Mouse (Mus musculus): Measurements from ENCODE around the gene Nav1. TPM values are rescaled to one million over a fixed set of nuclear protein-coding genes. Genes with fewer than 3 reads are reported as not detected.
A peak's percentile ranks its signal among the peaks of the same experiment; 100 is the strongest.

Nav1 gene
- polyA plus RNA-seq, 1 experiment: 16.3 TPM

- Histone ChIP-seq H3K27ac (ENCODE audit: insufficient read depth, low read length) (no peak overlapping the region), H3K27me3 (ENCODE audit: control insufficient read depth, insufficient read depth, low read length) (no peaks in the 10 kb centered on the region), H3K4me3 (ENCODE audit: extremely low read depth, insufficient read depth, insufficient read length) (no peak overlapping the region), H3K36me3 (ENCODE audit: control insufficient read depth, insufficient read depth, low read length) (no peaks in the 10 kb centered on the region), H3K4me1 (ENCODE audit: control insufficient read depth, insufficient read depth, insufficient read length) (peaks cover 3% of the 10 kb centered on the region; the same call in 1 of the 2 replicates)
- 94% methylated on average over 12 of the region's 12 CpGs for WGBS
- no peak for TF ChIP-seq CTCF (IDR thresholded peaks at IDR 0.05; ENCODE audit: extremely low read depth, insufficient read depth, insufficient read length, insufficient replicate concordance)
- no peak for TF ChIP-seq POLR2A (IDR thresholded peaks at IDR 0.05; ENCODE audit: low read depth, low read length)
- DNase-seq (ENCODE audit: low read depth in 1 of 2, low spot score in 2 of 2): no peak
Measured at GRCm38 (mm10) chr1:135515633-135516238, 91.4 kb downstream of the Nav1 start.

DNA sequence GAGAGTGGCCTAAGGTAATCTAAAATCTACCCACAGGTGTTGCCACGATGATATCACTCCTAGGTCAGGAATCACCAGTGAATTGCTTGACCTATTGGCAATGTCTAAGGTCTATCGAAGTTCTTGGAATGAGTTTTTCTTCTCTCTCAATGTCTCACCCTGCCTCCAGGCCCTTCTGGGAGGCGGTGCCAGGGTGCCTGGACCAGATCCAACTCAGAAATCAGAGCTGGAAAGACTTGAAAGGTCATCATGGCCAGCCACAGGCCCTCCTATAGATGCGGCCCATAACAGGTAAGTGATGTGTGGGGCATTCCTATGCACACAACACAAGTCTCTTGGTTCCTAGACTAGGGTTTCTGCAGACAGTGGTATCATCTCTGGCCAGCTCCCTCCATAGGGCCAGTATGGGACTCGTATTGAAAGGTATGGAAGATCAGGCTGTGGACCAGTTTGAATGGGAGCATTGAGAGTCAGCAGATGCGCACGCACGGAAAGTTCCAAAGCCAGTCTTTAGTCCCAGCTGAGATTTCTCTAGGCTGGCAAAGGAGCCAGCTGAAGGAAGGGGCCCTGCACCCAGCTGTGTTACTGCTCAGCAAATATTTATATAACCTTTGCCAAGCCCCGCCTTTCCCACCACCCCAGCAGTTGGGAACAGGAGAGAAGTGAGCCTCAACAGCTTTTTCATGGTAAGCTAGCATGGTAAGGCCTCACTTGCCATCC is 92.0 kb downstream of the Nav1 start:
- TF ChIP-seq CTCF (IDR thresholded peaks at IDR 0.05; ENCODE audit: extremely low read depth, insufficient read depth, insufficient read length, insufficient replicate concordance): no peak
- TF ChIP-seq POLR2A (IDR thresholded peaks at IDR 0.05; ENCODE audit: low read depth, low read length): no peak
- no peak overlapping the region for H3K27ac ChIP-seq (ENCODE audit: insufficient read depth, low read length)
- no peak overlapping the region for H3K4me3 ChIP-seq (ENCODE audit: extremely low read depth, insufficient read depth, insufficient read length)
- DNase-seq (ENCODE audit: low read depth in 1 of 2, low spot score in 2 of 2): no peak
- H3K36me3 ChIP-seq (ENCODE audit: control insufficient read depth, insufficient read depth, low read length): no peaks in the 10 kb centered on the region
- no peaks in the 10 kb centered on the region for H3K27me3 ChIP-seq (ENCODE audit: control insufficient read depth, insufficient read depth, low read length)
- 87% methylated on average over 9 of the region's 9 CpGs for WGBS
- H3K4me1 ChIP-seq (ENCODE audit: control insufficient read depth, insufficient read depth, insufficient read length): peaks cover 3% of the 10 kb centered on the region; the same call in 1 of the 2 replicates

GRCm38 (mm10) chr1:135514046-135514445 is 93.0 kb downstream of the Nav1 start:
- Histone ChIP-seq H3K4me3 (ENCODE audit: extremely low read depth, insufficient read depth, insufficient read length) (no peak overlapping the region), H3K36me3 (ENCODE audit: control insufficient read depth, insufficient read depth, low read length) (no peaks in the 10 kb centered on the region), H3K27me3 (ENCODE audit: control insufficient read depth, insufficient read depth, low read length) (no peaks in the 10 kb centered on the region), H3K4me1 (ENCODE audit: control insufficient read depth, insufficient read depth, insufficient read length) (peaks cover 3% of the 10 kb centered on the region; the same call in 1 of the 2 replicates), H3K27ac (ENCODE audit: insufficient read depth, low read length) (no peak overlapping the region)
- TF ChIP-seq CTCF (IDR thresholded peaks at IDR 0.05; ENCODE audit: extremely low read depth, insufficient read depth, insufficient read length, insufficient replicate concordance) (no peak), POLR2A (IDR thresholded peaks at IDR 0.05; ENCODE audit: low read depth, low read length) (no peak)
- no peak for DNase-seq (ENCODE audit: low read depth in 1 of 2, low spot score in 2 of 2)
- WGBS: 85% methylated on average over 4 of the region's 4 CpGs

DNA sequence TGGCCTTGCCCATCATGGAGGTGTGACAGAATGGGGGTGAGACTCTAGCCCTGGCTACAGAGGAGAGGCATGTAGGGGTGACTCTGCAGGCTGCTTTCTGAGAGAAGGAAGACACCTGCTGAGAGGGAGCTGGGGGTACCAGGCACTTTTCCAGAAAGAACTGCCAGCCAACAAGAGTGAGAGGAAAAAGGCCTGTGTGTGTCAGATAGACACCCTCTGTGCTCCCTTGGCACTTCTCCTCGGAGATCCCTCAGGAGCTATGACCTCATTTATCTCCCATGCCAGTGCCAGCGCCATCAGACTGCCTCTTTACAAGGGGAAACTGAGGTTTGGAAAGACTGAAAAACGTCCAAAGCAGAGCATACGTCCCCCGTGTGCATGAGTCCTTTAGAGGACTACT is 93.6 kb downstream of the Nav1 start:
- TF ChIP-seq CTCF (IDR thresholded peaks at IDR 0.05; ENCODE audit: extremely low read depth, insufficient read depth, insufficient read length, insufficient replicate concordance) (no peak), POLR2A (IDR thresholded peaks at IDR 0.05; ENCODE audit: low read depth, low read length) (no peak)
- no peak overlapping the region for H3K4me3 ChIP-seq (ENCODE audit: extremely low read depth, insufficient read depth, insufficient read length)
- peaks cover 3% of the 10 kb centered on the region; the same call in 1 of the 2 replicates for H3K4me1 ChIP-seq (ENCODE audit: control insufficient read depth, insufficient read depth, insufficient read length)
- no peak overlapping the region for H3K27ac ChIP-seq (ENCODE audit: insufficient read depth, low read length)
- WGBS: 69% methylated on average over 5 of the region's 5 CpGs
- H3K27me3 ChIP-seq (ENCODE audit: control insufficient read depth, insufficient read depth, low read length): no peaks in the 10 kb centered on the region
- H3K36me3 ChIP-seq (ENCODE audit: control insufficient read depth, insufficient read depth, low read length): no peaks in the 10 kb centered on the region
- DNase-seq (ENCODE audit: low read depth in 1 of 2, low spot score in 2 of 2): no peak

DNA sequence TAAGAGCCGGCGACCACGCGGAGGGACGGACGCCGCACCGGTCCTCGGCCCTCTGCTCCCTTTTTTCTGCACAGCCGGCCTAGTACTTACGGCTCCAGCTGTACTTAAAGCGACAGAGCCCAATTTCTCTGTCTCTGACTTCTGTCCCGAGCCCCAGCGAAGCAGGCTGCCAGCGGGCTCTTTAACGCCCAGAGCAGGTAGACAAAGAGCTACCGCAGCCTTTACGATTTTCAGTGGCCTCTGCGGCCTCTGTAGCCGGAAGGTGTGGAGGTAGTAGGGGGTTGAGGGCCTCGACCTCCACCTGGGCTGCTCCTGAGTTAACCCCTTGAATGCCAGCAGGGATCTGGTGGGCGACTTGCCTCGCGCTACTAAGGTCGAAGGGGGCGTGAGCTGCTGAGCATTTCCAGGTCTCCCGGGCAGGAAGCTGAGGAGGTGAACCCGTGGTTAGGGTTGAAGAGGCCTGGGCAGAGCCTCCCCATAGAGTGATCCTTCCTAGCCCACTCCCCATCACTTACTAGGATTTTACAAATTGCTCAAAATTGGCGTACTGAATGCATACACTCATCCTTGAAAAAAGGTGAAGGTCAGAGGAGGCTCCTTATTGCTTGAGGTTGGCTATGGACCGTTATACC is 96.6 kb downstream of the Nav1 start:
- Histone ChIP-seq H3K27me3 (ENCODE audit: control insufficient read depth, insufficient read depth, low read length) (no peaks in the 10 kb centered on the region), H3K27ac (ENCODE audit: insufficient read depth, low read length) (0 out of 2 replicates have a peak overlapping the region, but pooled peaks have one; percentile 28), H3K36me3 (ENCODE audit: control insufficient read depth, insufficient read depth, low read length) (no peaks in the 10 kb centered on the region), H3K4me3 (ENCODE audit: extremely low read depth, insufficient read depth, insufficient read length) (peak overlapping the region; percentile 47; the same call in 1 of the 2 replicates), H3K4me1 (ENCODE audit: control insufficient read depth, insufficient read depth, insufficient read length) (no peaks in the 10 kb centered on the region)
- TF ChIP-seq CTCF (IDR thresholded peaks at IDR 0.05; ENCODE audit: extremely low read depth, insufficient read depth, insufficient read length, insufficient replicate concordance) (no peak), POLR2A (IDR thresholded peaks at IDR 0.05; ENCODE audit: low read depth, low read length) (no peak)
- WGBS: 5% methylated on average over 30 of the region's 30 CpGs
- DNase-seq (ENCODE audit: low read depth in 1 of 2, low spot score in 2 of 2): peak in 1 of 2 experiments; percentile 14

DNA sequence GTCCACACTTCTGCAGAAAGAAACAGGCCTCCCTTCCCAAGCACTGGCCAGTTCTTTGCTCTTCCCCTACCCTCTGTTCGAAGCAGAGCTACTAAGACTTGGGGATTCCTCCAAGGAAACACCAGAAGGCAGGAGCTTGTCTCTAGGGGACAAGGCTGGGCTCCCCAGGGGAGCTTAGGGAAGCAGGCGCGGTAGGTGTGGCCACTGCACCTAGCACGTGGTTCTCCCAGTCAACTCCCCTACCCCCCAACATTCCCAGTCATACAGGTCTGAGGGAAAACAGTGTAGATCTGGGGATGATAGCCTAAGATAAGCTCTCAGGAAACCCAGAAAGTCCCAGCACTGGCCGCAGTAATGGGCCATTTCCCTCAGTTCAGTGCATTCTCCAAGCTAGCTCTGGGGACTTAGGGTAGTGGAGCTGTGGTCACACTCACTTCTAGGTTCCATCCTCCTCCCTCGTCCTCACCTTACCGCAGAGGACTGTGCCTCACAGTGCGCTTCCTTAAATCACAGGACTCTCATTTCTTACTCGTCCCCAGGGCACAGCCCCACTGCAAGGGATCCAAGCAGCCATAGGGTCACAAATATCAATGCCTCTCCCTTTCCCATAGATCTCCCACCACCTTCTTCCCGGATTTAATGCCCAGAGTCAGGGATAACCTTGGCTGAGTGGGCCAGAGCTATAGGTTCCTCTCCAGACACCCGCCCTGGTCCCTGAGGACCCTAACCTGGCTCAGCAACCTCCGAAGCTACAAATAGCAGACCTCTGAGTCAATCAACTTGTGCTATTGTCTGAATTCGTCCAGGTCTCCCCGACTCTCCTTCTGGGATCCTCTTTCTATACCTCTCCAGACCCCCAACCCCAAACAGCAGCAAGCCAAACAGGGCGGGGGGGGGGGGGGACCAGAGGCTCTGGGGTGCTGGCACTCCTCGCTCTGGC is 97.7 kb downstream of the Nav1 start:
- DNase-seq (ENCODE audit: low read depth in 1 of 2, low spot score in 2 of 2): no peak
- Histone ChIP-seq H3K27ac (ENCODE audit: insufficient read depth, low read length) (peak overlapping the region; percentile 28), H3K27me3 (ENCODE audit: control insufficient read depth, insufficient read depth, low read length) (no peaks in the 10 kb centered on the region), H3K4me1 (ENCODE audit: control insufficient read depth, insufficient read depth, insufficient read length) (no peaks in the 10 kb centered on the region), H3K4me3 (ENCODE audit: extremely low read depth, insufficient read depth, insufficient read length) (peak overlapping the region; percentile 45), H3K36me3 (ENCODE audit: control insufficient read depth, insufficient read depth, low read length) (no peaks in the 10 kb centered on the region)
- TF ChIP-seq POLR2A (IDR thresholded peaks at IDR 0.05; ENCODE audit: low read depth, low read length) (no peak), CTCF (IDR thresholded peaks at IDR 0.05; ENCODE audit: extremely low read depth, insufficient read depth, insufficient read length, insufficient replicate concordance) (no peak)
- 18% methylated on average over 16 of the region's 16 CpGs for WGBS
